Mouse (Mus musculus) heart, adult 9 months (tissue): ENCODE data around the gene Krtap28-10.
"Not testable (repeated sequence)": the region's sequence is repeated elsewhere in the genome, so short reads cannot be mapped to it uniquely, and the experiment has no call there.

Experiments used
- DNase-seq, 2 experiments: peaks; one replicate each; pipeline ENCODE4 v3.0.0; 2022; ENCODE audit warnings: low spot score in 2 of 2

The Krtap28-10 gene

DNA sequence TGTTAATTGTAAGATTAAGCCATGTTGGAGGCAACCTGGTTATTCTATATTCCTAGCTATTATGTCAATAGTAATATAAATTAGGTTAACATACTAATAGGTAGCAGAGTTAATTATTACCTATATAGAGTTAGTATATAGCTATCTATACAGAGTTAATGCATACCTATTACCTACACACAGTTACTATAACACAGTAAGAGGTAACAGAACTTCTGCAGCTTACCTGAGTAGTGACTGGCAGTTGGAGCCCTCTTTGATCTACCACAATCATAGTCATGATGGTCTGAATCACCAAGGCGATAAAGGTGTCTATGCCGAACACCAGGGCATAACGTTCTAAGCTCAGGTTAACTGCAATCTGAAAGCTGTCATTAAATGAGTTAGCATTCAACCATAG is 27.8 kb downstream of the Krtap28-10 start:
- no peak for DNase-seq

GRCm38 (mm10) chr1:83007471-83007870 is 34.8 kb downstream of the Krtap28-10 start:
- no peak for DNase-seq

GRCm38 (mm10) chr1:83006218-83007179 is 35.8 kb downstream of the Krtap28-10 start:
- no peak for DNase-seq

DNA sequence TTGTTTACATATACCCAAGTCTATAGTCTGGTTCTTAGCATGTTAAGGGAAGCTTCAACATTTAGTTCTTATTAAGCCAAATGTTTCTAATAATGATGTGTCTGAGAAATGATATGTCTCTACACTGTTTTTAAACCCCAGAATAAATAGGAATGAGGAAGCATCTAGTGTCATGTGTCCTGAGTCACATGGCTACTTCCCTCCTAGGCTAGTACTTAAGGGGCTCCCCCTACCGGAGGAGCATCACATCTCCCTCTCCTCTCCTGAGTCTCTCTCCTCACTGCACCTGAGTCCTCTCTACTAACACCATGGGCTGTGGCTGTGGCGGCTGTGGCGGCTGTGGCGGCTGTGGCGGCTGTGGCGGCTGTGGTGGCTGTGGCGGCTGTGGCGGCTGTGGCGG is 42.0 kb downstream of the Krtap28-10 start, which contains the start of gene Gm47959:
Gene Gm47959 (plus strand): TSS at position 243 of the 400 bp plus-strand sequence.
- not testable (repeated sequence) for DNase-seq

DNA sequence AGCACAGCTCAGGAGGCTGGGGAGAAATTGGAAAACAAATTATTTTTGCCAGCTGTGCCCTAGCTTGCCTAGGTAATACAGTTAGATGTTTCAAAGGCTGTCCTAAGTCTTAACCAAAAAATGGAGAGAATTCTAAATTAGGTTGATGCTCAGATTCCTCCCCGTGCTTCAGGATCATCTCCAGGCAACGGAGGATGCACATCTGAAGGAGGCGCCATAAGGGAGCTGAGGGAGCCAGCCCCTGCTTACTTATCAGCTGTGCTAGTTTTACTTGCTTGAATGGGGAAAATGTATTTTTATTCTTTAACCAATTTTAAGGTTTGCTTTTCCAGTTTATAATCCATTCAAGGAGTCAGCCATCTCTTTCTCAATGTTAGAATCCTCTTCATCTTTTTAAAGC is 48.3 kb downstream of the Krtap28-10 start:
- no peak for DNase-seq

GRCm38 (mm10) chr1:82992093-82992492 is 50.2 kb downstream of the Krtap28-10 start:
- DNase-seq = no peak

GRCm38 (mm10) chr1:82991596-82991995 is 50.7 kb downstream of the Krtap28-10 start:
- no peak for DNase-seq
